Mouse (Mus musculus) liver, postnatal 0 days (tissue): ENCODE measurements around the gene Alcam.

Experiments used
- CTCF ChIP-seq: sonication (generic); IDR thresholded peaks from 2 replicates; pipeline ENCODE4 v1.5.1; 2016; ENCODE audit warnings: antibody characterized with exemption, low read depth
- EP300 ChIP-seq: IDR thresholded peaks from 2 replicates; pipeline ENCODE4 v1.6.1; 2016; ENCODE audit warnings: antibody characterized with exemption, low read depth, mild to moderate bottlenecking

DNA sequence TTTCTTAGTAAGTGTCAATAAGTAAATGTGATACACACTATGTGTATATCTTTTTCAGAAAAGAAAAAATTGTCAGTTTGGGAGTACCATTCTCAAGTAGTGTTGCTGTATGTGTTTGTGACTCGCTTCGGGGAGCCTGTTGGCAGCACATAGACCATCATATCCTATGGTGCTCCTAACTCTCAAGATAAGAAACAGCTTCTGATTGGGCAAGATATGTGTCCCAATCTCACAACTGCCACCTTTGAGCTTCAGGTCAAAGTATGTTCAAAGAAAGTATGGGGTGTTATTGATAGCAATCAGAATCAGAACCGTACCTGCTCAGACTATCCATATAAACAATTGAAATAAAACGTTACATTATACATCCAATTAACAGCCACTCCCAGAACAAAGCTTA is 202.9 kb downstream of the Alcam start:
- TF ChIP-seq CTCF, result no peak
- TF ChIP-seq EP300, result no peak
